Mouse (Mus musculus) midbrain, embryonic 15.5 days (tissue): Measurements from ENCODE around the gene Pik3c2b. TPM values are rescaled to one million over a fixed set of nuclear protein-coding genes. Genes with fewer than 3 reads are reported as not detected.
"Not testable (repeated sequence)": the region's sequence is repeated elsewhere in the genome, so short reads cannot be mapped to it uniquely, and the experiment has no call there.

ENCODE experiments used
- ATAC-seq: fragments of 200-750 bp; cut with Nextera tagmentation; replicated peaks from 2 replicates; pipeline ENCODE4 v1.8.0; 2017; ENCODE audit warnings: moderate TSS enrichment
- H3K27ac ChIP-seq: fragments of 300-500 bp; sonication (generic); 2 replicates; pipeline ENCODE4 v1.5.1; 2015; ENCODE audit warnings: mild to moderate bottlenecking, inconsistent platforms
- H3K27me3 ChIP-seq: fragments of 300-500 bp; sonication (generic); replicated peaks from 2 replicates; pipeline ENCODE4 v1.6.1; 2015; ENCODE audit warnings: inconsistent platforms
- H3K36me3 ChIP-seq: fragments of 300-500 bp; sonication (generic); replicated peaks from 2 replicates; pipeline ENCODE4 v1.6.1; 2015; ENCODE audit warnings: inconsistent platforms
- H3K4me1 ChIP-seq: fragments of 300-500 bp; sonication (generic); 2 replicates; pipeline ENCODE4 v1.6.1; 2015; ENCODE audit warnings: inconsistent platforms
- H3K4me2 ChIP-seq: fragments of 300-500 bp; sonication (generic); 2 replicates; pipeline ENCODE4 v1.6.1; 2015; ENCODE audit warnings: inconsistent platforms, mild to moderate bottlenecking, moderate library complexity
- H3K4me3 ChIP-seq: fragments of 300-500 bp; sonication (generic); 2 replicates; pipeline ENCODE4 v1.5.1; 2015; ENCODE audit warnings: mild to moderate bottlenecking, inconsistent platforms
- H3K9ac ChIP-seq: fragments of 300-500 bp; sonication (generic); 2 replicates; pipeline ENCODE4 v1.6.1; 2015; ENCODE audit warnings: mild to moderate bottlenecking, inconsistent platforms
- H3K9me3 ChIP-seq: fragments of 300-500 bp; sonication (generic); 2 replicates; pipeline ENCODE4 v1.6.1; 2016; ENCODE audit warnings: inconsistent platforms
- WGBS: fragments of 180-500 bp; shearing (Covaris S2); methylation state at CpG from one replicate; pipeline ENCODE4 v1.1.7; 2015; ENCODE audit warnings: mixed read lengths; 5-methylcytosine and 5-hydroxymethylcytosine counted together
- polyA plus RNA-seq: library from polyadenylated mRNA; unstranded; fragments of >200 nt; fragmentation: Nextera tagmentation; extraction: Ambion mirVana; gene quantifications from 2 replicates; pipeline ENCODE4 v1.2.1, GENCODE M21; 2015

The Pik3c2b gene
- polyA plus RNA-seq, 1 experiment from 2014 or later: 17.1 TPM

- H3K36me3 ChIP-seq, H3K4me3 ChIP-seq, H3K4me2 ChIP-seq, H3K27ac ChIP-seq, H3K27me3 ChIP-seq, H3K9ac ChIP-seq, H3K9me3 ChIP-seq, H3K4me1 ChIP-seq, ATAC-seq: not testable (repeated sequence)
- 67% methylated on average over 7 of the region's 7 CpGs for WGBS
Measured at GRCm38 (mm10) chr1:133034682-133035081, 10.8 kb upstream of the Pik3c2b start.

- 4% methylated on average over 4 of the region's 4 CpGs for WGBS
Measured at GRCm38 (mm10) chr1:133039505-133039949, 5.9 kb upstream of the Pik3c2b start.

GRCm38 (mm10) chr1:133045861-133046440 is 484 bp downstream of the Pik3c2b start:
- peaks cover 43% of the 10 kb centered on the region for H3K4me1 ChIP-seq
- WGBS: under 1% methylated on average over 64 of the region's 71 CpGs

More at GRCm38 (mm10) chr1:133039505-133039949, 5.9 kb upstream of the Pik3c2b start:
- Histone ChIP-seq H3K27ac (no peak overlapping the region), H3K4me3 (no peak overlapping the region), H3K9ac (no peak overlapping the region), H3K36me3 (no peaks in the 10 kb centered on the region), H3K9me3 (no peaks in the 10 kb centered on the region), H3K4me1 (no peaks in the 10 kb centered on the region), H3K4me2 (no peak overlapping the region), H3K27me3 (no peaks in the 10 kb centered on the region)
- peak; percentile 87 for ATAC-seq

GRCm38 (mm10) chr1:133046441-133046931 is 1.0 kb downstream of the Pik3c2b start:
- H3K36me3 ChIP-seq: no peaks in the 10 kb centered on the region
- H3K4me3 ChIP-seq: peak overlapping the region; percentile 87
- WGBS: under 1% methylated on average over 39 of the region's 40 CpGs
- peak overlapping the region; percentile 68 for H3K4me2 ChIP-seq
- H3K9ac ChIP-seq: peak overlapping the region; percentile 98
- H3K9me3 ChIP-seq: no peaks in the 10 kb centered on the region
- ATAC-seq: peak; percentile 74
- H3K4me1 ChIP-seq: peaks cover 43% of the 10 kb centered on the region
- H3K27ac ChIP-seq: peak overlapping the region; percentile 98
- no peaks in the 10 kb centered on the region for H3K27me3 ChIP-seq

More at GRCm38 (mm10) chr1:133045861-133046440, 484 bp downstream of the Pik3c2b start:
- Histone ChIP-seq H3K27ac (peak overlapping the region; percentile 98), H3K27me3 (no peaks in the 10 kb centered on the region), H3K36me3 (no peaks in the 10 kb centered on the region), H3K9me3 (no peaks in the 10 kb centered on the region), H3K4me2 (peak overlapping the region; percentile 68), H3K4me3 (peak overlapping the region; percentile 87), H3K9ac (peak overlapping the region; percentile 98)
- peak; percentile 92 for ATAC-seq

GRCm38 (mm10) chr1:133047575-133047974 is 2.1 kb downstream of the Pik3c2b start:
- H3K4me1 ChIP-seq: peaks cover 49% of the 10 kb centered on the region
- ATAC-seq: no peak
- H3K27ac ChIP-seq: peak overlapping the region; percentile 98

GRCm38 (mm10) chr1:133048690-133049089 is 3.2 kb downstream of the Pik3c2b start:
- Histone ChIP-seq H3K27me3 (no peaks in the 10 kb centered on the region), H3K4me2 (peak overlapping the region; percentile 68), H3K27ac (no peak overlapping the region), H3K9me3 (no peaks in the 10 kb centered on the region), H3K36me3 (no peaks in the 10 kb centered on the region), H3K4me3 (peak overlapping the region; percentile 3; the same call in 1 of the 2 replicates), H3K9ac (no peak overlapping the region), H3K4me1 (peaks cover 54% of the 10 kb centered on the region)
- WGBS: 13% methylated on average over 2 of the region's 2 CpGs
- ATAC-seq: no peak

More at GRCm38 (mm10) chr1:133047575-133047974, 2.1 kb downstream of the Pik3c2b start:
- Histone ChIP-seq H3K27me3 (no peaks in the 10 kb centered on the region), H3K9me3 (no peaks in the 10 kb centered on the region), H3K4me3 (peak overlapping the region; percentile 87), H3K4me2 (peak overlapping the region; percentile 68), H3K9ac (peak overlapping the region; percentile 98), H3K36me3 (no peaks in the 10 kb centered on the region)
- 23% methylated on average over 8 of the region's 8 CpGs for WGBS

GRCm38 (mm10) chr1:133050001-133050431 is 4.5 kb downstream of the Pik3c2b start:
- Histone ChIP-seq H3K9ac (no peak overlapping the region), H3K27ac (no peak overlapping the region), H3K9me3 (no peaks in the 10 kb centered on the region), H3K36me3 (no peaks in the 10 kb centered on the region), H3K27me3 (no peaks in the 10 kb centered on the region), H3K4me1 (peaks cover 53% of the 10 kb centered on the region), H3K4me3 (no peak overlapping the region), H3K4me2 (no peak overlapping the region)
- 24% methylated on average over 11 of the region's 11 CpGs for WGBS
- ATAC-seq: no peak

- Histone ChIP-seq H3K9me3 (no peaks in the 10 kb centered on the region), H3K4me2 (no peak overlapping the region), H3K27me3 (no peaks in the 10 kb centered on the region), H3K4me3 (no peak overlapping the region), H3K27ac (no peak overlapping the region), H3K9ac (no peak overlapping the region), H3K4me1 (peaks cover 48% of the 10 kb centered on the region), H3K36me3 (no peaks in the 10 kb centered on the region)
- 100% methylated on average over 2 of the region's 2 CpGs for WGBS
- no peak for ATAC-seq
Measured at GRCm38 (mm10) chr1:133051829-133052228, 6.4 kb downstream of the Pik3c2b start.

GRCm38 (mm10) chr1:133053034-133053433 is 7.6 kb downstream of the Pik3c2b start:
- WGBS: 64% methylated on average over 5 of the region's 5 CpGs
- H3K27ac ChIP-seq: no peak overlapping the region
- no peak overlapping the region for H3K4me3 ChIP-seq
- H3K4me2 ChIP-seq: no peak overlapping the region
- ATAC-seq: no peak
- H3K4me1 ChIP-seq: peaks cover 46% of the 10 kb centered on the region
- H3K9ac ChIP-seq: no peak overlapping the region
- no peaks in the 10 kb centered on the region for H3K9me3 ChIP-seq
- no peaks in the 10 kb centered on the region for H3K27me3 ChIP-seq
- no peaks in the 10 kb centered on the region for H3K36me3 ChIP-seq

- Histone ChIP-seq H3K9ac (no peak overlapping the region), H3K4me2 (no peak overlapping the region), H3K4me1 (peaks cover 37% of the 10 kb centered on the region), H3K27ac (no peak overlapping the region), H3K9me3 (no peaks in the 10 kb centered on the region), H3K4me3 (no peak overlapping the region), H3K27me3 (no peaks in the 10 kb centered on the region), H3K36me3 (no peaks in the 10 kb centered on the region)
- ATAC-seq: no peak
- WGBS: 80% methylated on average over 8 of the region's 8 CpGs
Measured at GRCm38 (mm10) chr1:133054326-133054725, 8.9 kb downstream of the Pik3c2b start.

- no peak overlapping the region for H3K27ac ChIP-seq
- no peaks in the 10 kb centered on the region for H3K9me3 ChIP-seq
- peaks cover 23% of the 10 kb centered on the region for H3K4me1 ChIP-seq
- H3K9ac ChIP-seq: no peak overlapping the region
- no peaks in the 10 kb centered on the region for H3K27me3 ChIP-seq
- no peak for ATAC-seq
- H3K36me3 ChIP-seq: no peaks in the 10 kb centered on the region
- WGBS: 70% methylated on average over 7 of the region's 7 CpGs
- no peak overlapping the region for H3K4me2 ChIP-seq
- H3K4me3 ChIP-seq: no peak overlapping the region
Measured at GRCm38 (mm10) chr1:133057345-133058034, 12.0 kb downstream of the Pik3c2b start.

- Histone ChIP-seq H3K27ac (no peak overlapping the region), H3K4me3 (no peak overlapping the region), H3K9ac (no peak overlapping the region), H3K36me3 (no peaks in the 10 kb centered on the region), H3K9me3 (no peaks in the 10 kb centered on the region), H3K27me3 (no peaks in the 10 kb centered on the region), H3K4me1 (peaks cover 18% of the 10 kb centered on the region), H3K4me2 (no peak overlapping the region)
- no peak for ATAC-seq
- WGBS: 45% methylated on average over 2 of the region's 2 CpGs
Measured at GRCm38 (mm10) chr1:133059592-133059991, 14.1 kb downstream of the Pik3c2b start.
